Mouse (Mus musculus) intestine, embryonic 15.5 days (tissue): ENCODE measurements around the gene Veph1. TPM values are rescaled to one million over a fixed set of nuclear protein-coding genes. Genes with fewer than 3 reads are reported as not detected.

Experiments
- ATAC-seq: fragments of 200-750 bp; cut with Nextera tagmentation; 2 replicates; pipeline ENCODE4 v1.8.0; 2017; ENCODE audit warnings: moderate TSS enrichment, moderate library complexity
- H3K27ac ChIP-seq: fragments of 300-500 bp; sonication (generic); 2 replicates; pipeline ENCODE4 v1.5.1; 2015; ENCODE audit warnings: mild to moderate bottlenecking, inconsistent platforms
- H3K27me3 ChIP-seq: fragments of 300-500 bp; sonication (generic); replicated peaks from 2 replicates; pipeline ENCODE4 v1.6.1; 2015; ENCODE audit warnings: inconsistent platforms
- H3K36me3 ChIP-seq: fragments of 300-500 bp; sonication (generic); 2 replicates; pipeline ENCODE4 v1.6.1; 2015; ENCODE audit warnings: inconsistent platforms
- H3K4me1 ChIP-seq: fragments of 300-500 bp; sonication (generic); replicated peaks from 2 replicates; pipeline ENCODE4 v1.6.1; 2015; ENCODE audit warnings: inconsistent platforms
- H3K4me2 ChIP-seq: fragments of 300-500 bp; sonication (generic); replicated peaks from 2 replicates; pipeline ENCODE4 v1.6.1; 2015; ENCODE audit warnings: mild to moderate bottlenecking, inconsistent platforms
- H3K4me3 ChIP-seq: fragments of 300-500 bp; sonication (generic); replicated peaks from 2 replicates; pipeline ENCODE4 v1.5.1; 2015; ENCODE audit warnings: inconsistent platforms
- H3K9ac ChIP-seq: fragments of 300-500 bp; sonication (generic); 2 replicates; pipeline ENCODE4 v1.6.1; 2015; ENCODE audit warnings: inconsistent platforms
- H3K9me3 ChIP-seq: fragments of 300-500 bp; sonication (generic); 2 replicates; pipeline ENCODE4 v1.6.1; 2016; ENCODE audit warnings: inconsistent platforms
- WGBS: fragments of 180-500 bp; shearing (Covaris S2); methylation state at CpG from one replicate; pipeline ENCODE4 v1.1.7; 2015; 5-methylcytosine and 5-hydroxymethylcytosine counted together
- polyA plus RNA-seq: library from polyadenylated mRNA; unstranded; fragments of >200 nt; fragmentation: Nextera tagmentation; extraction: Ambion mirVana; gene quantifications from 2 replicates; pipeline ENCODE4 v1.2.1, GENCODE M21; 2015

The Veph1 gene
- polyA plus RNA-seq, 1 experiment from 2014 or later, result 0.09 TPM

DNA sequence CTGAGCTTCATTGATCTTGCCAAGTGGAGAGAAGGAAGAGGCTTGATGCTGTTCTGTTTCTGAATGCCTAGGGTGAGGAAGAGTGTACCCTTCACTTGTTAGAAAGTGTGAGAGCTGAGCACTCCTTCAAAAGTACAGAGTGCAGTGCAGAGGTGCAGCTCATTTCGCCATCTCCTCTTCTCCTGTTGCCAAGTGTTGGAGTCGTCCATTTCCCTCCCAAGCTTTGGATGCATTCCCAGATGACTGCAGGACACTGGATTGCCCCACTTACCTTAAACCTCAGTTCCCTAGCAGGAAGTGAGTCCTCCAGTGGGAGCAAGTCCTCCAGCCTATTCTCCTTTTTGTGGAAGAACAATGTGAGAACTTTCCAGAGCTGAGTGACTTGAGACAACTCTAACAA lies 263.3 kb downstream of the Veph1 start:
- ATAC-seq, result no peak
- Histone ChIP-seq H3K4me2 (no peak overlapping the region), H3K4me1 (no peaks in the 10 kb centered on the region), H3K9me3 (no peaks in the 10 kb centered on the region), H3K36me3 (no peaks in the 10 kb centered on the region), H3K9ac (no peak overlapping the region), H3K27ac (no peak overlapping the region), H3K27me3 (no peaks in the 10 kb centered on the region), H3K4me3 (no peak overlapping the region)
- 53% methylated on average over 2 of the region's 2 CpGs for WGBS

DNA sequence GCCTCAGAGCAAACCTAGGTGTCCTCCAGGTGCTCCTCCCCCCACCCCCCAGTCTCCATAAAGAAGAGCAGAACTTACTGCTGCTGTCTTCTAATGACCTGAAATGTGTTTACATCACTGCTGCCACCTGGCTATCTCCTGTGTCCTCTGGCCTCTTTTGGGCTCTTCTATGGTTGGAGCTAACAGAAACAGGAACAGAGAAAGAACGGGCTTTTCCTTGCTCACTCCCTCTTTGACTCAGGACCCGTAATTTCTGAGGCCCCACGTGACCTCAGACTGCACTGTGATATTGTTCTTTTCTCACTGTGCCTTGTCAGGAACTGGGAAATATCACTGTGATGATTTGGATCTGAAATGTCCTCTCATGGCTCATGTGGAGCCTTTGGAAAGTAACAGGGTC lies 271.2 kb downstream of the Veph1 start:
- H3K36me3 ChIP-seq, result no peaks in the 10 kb centered on the region
- H3K4me3 ChIP-seq, result no peak overlapping the region
- WGBS, result 81% methylated on average over 3 of the region's 3 CpGs
- H3K9ac ChIP-seq, result no peak overlapping the region
- H3K27ac ChIP-seq, result no peak overlapping the region
- H3K4me2 ChIP-seq, result no peak overlapping the region
- H3K9me3 ChIP-seq, result no peaks in the 10 kb centered on the region
- H3K27me3 ChIP-seq, result no peaks in the 10 kb centered on the region
- H3K4me1 ChIP-seq, result no peaks in the 10 kb centered on the region
- ATAC-seq, result no peak

DNA sequence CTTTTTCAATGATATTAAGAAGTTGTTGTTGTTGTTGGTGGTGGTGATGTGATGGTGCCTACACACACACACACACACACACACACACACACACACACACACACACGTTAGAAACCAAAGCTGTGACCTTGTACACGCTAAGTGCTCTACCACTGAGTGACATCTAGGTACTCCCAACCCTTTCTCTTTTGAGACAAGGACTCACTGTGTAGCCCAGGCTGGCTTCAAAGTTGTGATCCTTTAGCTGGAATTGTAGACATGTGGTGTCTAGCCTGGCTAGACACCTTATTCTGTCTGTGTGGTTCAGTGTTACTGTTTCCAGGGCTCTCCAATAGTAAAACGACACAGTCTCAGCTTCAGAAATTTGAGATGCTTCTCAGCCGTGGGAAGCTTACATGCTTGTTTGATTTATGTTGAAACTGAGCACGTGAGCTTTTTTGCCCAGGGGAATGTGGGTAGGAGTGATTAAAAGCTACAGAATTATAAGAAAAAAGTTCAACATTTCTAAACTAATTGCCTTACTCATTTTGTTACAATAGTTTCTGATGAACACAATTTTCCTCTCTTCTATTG lies 272.3 kb downstream of the Veph1 start:
- no peak for ATAC-seq
- WGBS, result 55% methylated on average over 5 of the region's 5 CpGs
- no peak overlapping the region for H3K4me3 ChIP-seq
- H3K9ac ChIP-seq, result no peak overlapping the region
- H3K27ac ChIP-seq, result no peak overlapping the region
- no peak overlapping the region for H3K4me2 ChIP-seq
- H3K36me3 ChIP-seq, result no peaks in the 10 kb centered on the region
- no peaks in the 10 kb centered on the region for H3K9me3 ChIP-seq
- no peaks in the 10 kb centered on the region for H3K4me1 ChIP-seq
- H3K27me3 ChIP-seq, result no peaks in the 10 kb centered on the region

DNA sequence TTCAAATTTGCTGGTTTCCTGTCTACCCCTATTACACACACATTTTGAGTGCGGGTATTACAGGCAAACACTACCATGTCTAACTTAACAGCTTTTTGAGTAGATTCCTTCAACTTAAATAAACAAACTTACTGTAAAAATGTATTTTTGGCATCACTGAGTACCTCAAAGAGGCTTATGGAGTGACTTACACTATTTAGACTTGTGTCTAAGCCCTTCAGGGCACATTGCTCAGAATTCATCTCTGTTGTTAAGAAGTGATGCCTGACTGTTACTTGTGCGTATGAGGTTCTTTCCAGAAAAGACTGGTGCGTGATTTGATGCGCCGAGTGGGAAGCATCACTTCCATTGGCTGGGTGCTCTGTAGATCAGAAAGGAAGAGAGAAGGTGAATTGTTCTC lies 277.5 kb downstream of the Veph1 start:
- Histone ChIP-seq H3K27ac (no peak overlapping the region), H3K27me3 (no peaks in the 10 kb centered on the region), H3K9ac (no peak overlapping the region), H3K9me3 (no peaks in the 10 kb centered on the region), H3K4me1 (no peaks in the 10 kb centered on the region), H3K4me3 (no peak overlapping the region), H3K36me3 (no peaks in the 10 kb centered on the region), H3K4me2 (no peak overlapping the region)
- WGBS, result 94% methylated on average over 5 of the region's 5 CpGs
- no peak for ATAC-seq

DNA sequence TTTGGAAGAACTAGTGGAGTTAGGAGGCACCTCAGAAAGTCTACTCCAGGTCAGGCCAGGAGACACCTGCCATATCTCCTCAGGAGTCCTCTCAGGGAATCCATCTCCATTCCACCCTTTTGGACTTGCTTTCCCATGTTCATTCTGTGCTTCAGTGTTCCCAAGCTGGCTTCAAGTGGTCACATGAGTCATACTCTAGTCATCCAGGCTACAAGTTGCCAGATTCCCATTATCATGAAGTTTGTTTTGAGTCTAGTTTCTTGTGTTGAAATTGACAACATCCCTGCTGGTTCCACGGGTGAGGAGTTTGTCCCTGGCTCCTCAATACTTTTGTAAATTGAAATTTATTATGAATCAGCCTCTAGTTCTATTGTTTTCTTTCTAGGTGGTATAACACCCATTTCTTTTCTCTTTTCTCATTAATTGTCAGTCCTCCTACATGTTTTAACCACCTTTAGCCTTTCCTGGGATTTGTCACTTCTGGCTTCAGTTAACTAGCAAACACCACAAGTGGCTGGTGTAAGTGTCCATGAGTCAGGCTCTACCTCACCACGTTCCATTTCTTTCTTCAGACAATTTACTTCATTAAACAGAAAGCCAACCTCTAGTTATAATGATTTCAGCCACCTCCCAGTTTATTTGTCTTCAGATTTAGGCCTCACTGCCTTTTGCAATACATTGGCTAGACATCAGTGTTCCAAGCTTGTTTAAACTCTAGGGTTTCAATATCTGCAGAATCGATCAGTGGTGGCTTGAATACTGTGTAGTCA lies 288.8 kb downstream of the Veph1 start:
- no peak for ATAC-seq
- 74% methylated on average over 3 of the region's 3 CpGs for WGBS

DNA sequence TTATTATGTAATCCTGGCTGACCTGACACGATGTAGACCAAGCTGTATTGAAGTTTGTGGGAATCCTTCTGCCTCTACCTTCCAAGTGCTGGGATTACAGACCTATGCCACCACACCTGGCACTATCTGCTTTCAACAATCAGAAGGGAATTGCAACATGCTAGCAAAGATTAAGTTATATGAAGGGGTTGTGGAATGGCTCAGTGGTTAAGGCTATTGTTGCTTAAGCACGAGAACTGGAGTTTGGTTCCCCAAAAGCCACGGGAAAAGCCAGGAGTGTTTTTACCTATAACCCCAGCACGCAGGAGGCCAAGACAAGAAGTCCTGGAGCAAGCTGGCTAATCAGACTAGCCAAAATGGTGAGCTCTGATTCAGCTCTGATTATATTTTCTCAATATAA lies 291.6 kb downstream of the Veph1 start:
- WGBS, result 76% methylated on average over 4 of the region's 4 CpGs
- no peak for ATAC-seq

More for the DNA sequence above, 288.8 kb downstream of the Veph1 start:
- Histone ChIP-seq H3K4me1 (no peaks in the 10 kb centered on the region), H3K4me3 (no peak overlapping the region), H3K9me3 (0 out of 2 replicates have a peak, but pooled peaks cover 3% of the 10 kb centered on the region), H3K27me3 (no peaks in the 10 kb centered on the region), H3K4me2 (no peak overlapping the region), H3K27ac (no peak overlapping the region), H3K9ac (no peak overlapping the region), H3K36me3 (no peaks in the 10 kb centered on the region)

DNA sequence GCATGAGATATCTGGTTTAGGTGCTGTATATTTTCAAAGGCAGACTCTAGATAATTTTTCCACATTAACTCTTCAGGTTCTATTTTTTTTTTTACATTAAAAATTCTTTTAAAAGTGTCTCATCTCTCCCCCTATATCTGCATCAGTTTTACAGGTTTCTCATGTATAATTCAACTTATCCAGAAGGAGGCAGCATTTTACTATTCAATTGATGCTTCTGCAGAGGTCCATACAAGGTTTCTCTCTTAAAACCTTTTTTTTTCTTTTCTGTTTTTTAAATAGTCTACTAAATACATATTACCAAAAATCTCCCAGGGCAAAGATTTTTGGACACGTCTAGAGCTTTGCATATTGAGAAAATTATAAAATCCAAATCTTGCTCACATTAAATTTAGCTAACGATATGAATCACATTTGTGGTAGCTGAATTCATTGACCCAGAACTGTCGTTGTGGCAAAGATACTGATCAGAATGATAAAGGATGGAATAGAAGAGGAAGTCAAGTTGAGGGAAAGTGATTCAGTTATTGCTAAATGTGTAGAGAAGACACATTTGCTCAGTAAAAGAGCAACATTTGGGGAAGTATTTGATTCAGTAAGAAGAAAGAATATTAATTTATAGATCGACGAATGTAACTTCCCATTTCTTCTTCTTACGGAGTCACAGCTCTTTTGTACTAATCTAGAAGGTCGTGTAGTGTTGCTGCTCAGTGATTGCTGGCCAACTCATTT lies 292.3 kb downstream of the Veph1 start:
- H3K4me2 ChIP-seq, result no peak overlapping the region
- H3K27ac ChIP-seq, result no peak overlapping the region
- no peak overlapping the region for H3K9ac ChIP-seq
- no peak overlapping the region for H3K4me3 ChIP-seq
- H3K9me3 ChIP-seq, result 0 out of 2 replicates have a peak, but pooled peaks cover 3% of the 10 kb centered on the region
- H3K4me1 ChIP-seq, result no peaks in the 10 kb centered on the region
- H3K27me3 ChIP-seq, result no peaks in the 10 kb centered on the region
- WGBS, result 75% methylated on average over 7 of the region's 7 CpGs
- ATAC-seq, result no peak
- H3K36me3 ChIP-seq, result no peaks in the 10 kb centered on the region

More for the DNA sequence above, 291.6 kb downstream of the Veph1 start:
- Histone ChIP-seq H3K36me3 (no peaks in the 10 kb centered on the region), H3K27ac (no peak overlapping the region), H3K4me2 (no peak overlapping the region), H3K4me3 (no peak overlapping the region), H3K4me1 (no peaks in the 10 kb centered on the region), H3K9me3 (0 out of 2 replicates have a peak, but pooled peaks cover 3% of the 10 kb centered on the region), H3K9ac (no peak overlapping the region), H3K27me3 (no peaks in the 10 kb centered on the region)

Other genes starting within 250 kb of the Veph1 start
- gene Ptx3, start 76.9 kb downstream of the Veph1 start, polyA plus RNA-seq, result 4.7 and 5.3 TPM in 2 replicates